Mouse (Mus musculus): ENCODE data around the gene Zswim2. TPM values are rescaled to one million over a fixed set of nuclear protein-coding genes. Genes with fewer than 3 reads are reported as not detected.

The Zswim2 gene
- polyA plus RNA-seq (2012; rRNA removed; ENCODE audit: low replicate concordance), result not detected in 2 replicates

GRCm38 (mm10) chr2:83940931-83941361, at the start of gene Zswim2:
Gene Zswim2, minus strand, starts transcription at chr2:83941228.

GRCm38 (mm10) chr2:83990253-83990652, 49.2 kb upstream of the Zswim2 start, which contains the start of gene Gm13691:
Gene Gm13691, plus strand, starts transcription at chr2:83990553.

GRCm38 (mm10) chr2:83984443-83984842, 43.4 kb upstream of the Zswim2 start, which contains the start of gene Gm13697:
Gene Gm13697, plus strand, starts transcription at chr2:83984743.

GRCm38 (mm10) chr2:83978633-83979032, 37.6 kb upstream of the Zswim2 start, which contains the start of gene Gm13694:
Gene Gm13694, plus strand, starts transcription at chr2:83978933.

GRCm38 (mm10) chr2:83972823-83973222, 31.8 kb upstream of the Zswim2 start, which contains the start of gene Gm13696:
Gene Gm13696, plus strand, starts transcription at chr2:83973123.

GRCm38 (mm10) chr2:83967013-83967412, 26.0 kb upstream of the Zswim2 start, which contains the start of gene Gm13695:
Gene Gm13695, plus strand, starts transcription at chr2:83967313.

GRCm38 (mm10) chr2:83961203-83961602, 20.2 kb upstream of the Zswim2 start, which contains the start of gene Gm13693:
Gene Gm13693, plus strand, starts transcription at chr2:83961503.

GRCm38 (mm10) chr2:83955393-83955792, 14.4 kb upstream of the Zswim2 start, which contains the start of gene Gm13698:
Gene Gm13698, plus strand, starts transcription at chr2:83955693.

Other genes starting within 250 kb of the Zswim2 start
- 32.4 and 35.9 TPM in 2 replicates for gene Itgav, start 216.8 kb downstream of the Zswim2 start, polyA plus RNA-seq (2012; rRNA removed; ENCODE audit: low replicate concordance)
- gene Fam171b, start 128.6 kb downstream of the Zswim2 start, polyA plus RNA-seq (2012; rRNA removed; ENCODE audit: low replicate concordance), result 0.08 and 0.33 TPM in 2 replicates
- not detected in 2 replicates for gene Gm13698, start 14.5 kb upstream of the Zswim2 start, polyA plus RNA-seq (2012; rRNA removed; ENCODE audit: low replicate concordance)
- not detected in 2 replicates for gene Gm13693, start 20.3 kb upstream of the Zswim2 start, polyA plus RNA-seq (2012; rRNA removed; ENCODE audit: low replicate concordance)
- not detected in 2 replicates for gene Gm13695, start 26.1 kb upstream of the Zswim2 start, polyA plus RNA-seq (2012; rRNA removed; ENCODE audit: low replicate concordance)
- gene Gm13696, start 31.9 kb upstream of the Zswim2 start, polyA plus RNA-seq (2012; rRNA removed; ENCODE audit: low replicate concordance), result not detected in 2 replicates
- gene Gm13694, start 37.7 kb upstream of the Zswim2 start, polyA plus RNA-seq (2012; rRNA removed; ENCODE audit: low replicate concordance), result not detected in 2 replicates
- gene Gm13697, start 43.5 kb upstream of the Zswim2 start, polyA plus RNA-seq (2012; rRNA removed; ENCODE audit: low replicate concordance), result not detected in 2 replicates
- gene Gm13691, start 49.3 kb upstream of the Zswim2 start, polyA plus RNA-seq (2012; rRNA removed; ENCODE audit: low replicate concordance), result not detected in 2 replicates